Mouse (Mus musculus): ENCODE measurements around the gene Crct1.

Crct1 gene

DNA sequence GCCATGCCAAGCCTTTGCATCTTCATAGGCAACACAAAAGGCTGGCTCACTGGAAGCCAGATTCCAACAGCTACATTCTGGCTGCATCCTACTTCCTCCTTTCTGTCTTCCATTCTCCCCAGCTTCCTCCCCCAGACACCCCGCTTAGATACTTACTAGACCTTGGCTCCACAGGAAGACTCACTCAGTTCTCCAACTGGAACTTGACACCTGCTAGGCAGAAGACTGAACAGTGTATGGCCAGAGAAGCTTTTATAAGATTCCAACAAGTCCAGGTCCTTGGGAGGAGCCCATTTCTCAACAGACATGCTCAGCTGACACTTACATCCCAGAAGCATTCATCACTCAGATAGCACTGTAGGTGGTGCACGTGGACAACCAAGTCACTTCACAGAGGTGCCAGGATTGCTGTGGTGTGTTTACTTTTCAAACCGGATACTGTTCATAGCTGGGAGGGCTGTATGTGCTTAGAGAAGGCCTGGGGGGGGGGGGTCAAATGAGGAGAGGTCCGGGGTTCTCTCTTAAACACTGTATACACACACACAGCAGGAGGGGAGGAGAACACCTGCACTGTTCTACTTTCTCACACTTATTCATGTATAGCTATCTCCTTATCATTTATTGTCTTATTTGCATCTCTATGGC, at the start of gene Crct1:
Crct1 (minus strand) TSS at position 228 of the 645 bp plus-strand sequence.
- DNase-seq (ENCODE audit: low read depth, low spot score) = peak; percentile 85

- peak; percentile 77 for DNase-seq (ENCODE audit: low read depth, low spot score)
These were observed 37.5 kb upstream of the Crct1 start for GRCm38 (mm10) chr3:93052826-93053474.

DNA sequence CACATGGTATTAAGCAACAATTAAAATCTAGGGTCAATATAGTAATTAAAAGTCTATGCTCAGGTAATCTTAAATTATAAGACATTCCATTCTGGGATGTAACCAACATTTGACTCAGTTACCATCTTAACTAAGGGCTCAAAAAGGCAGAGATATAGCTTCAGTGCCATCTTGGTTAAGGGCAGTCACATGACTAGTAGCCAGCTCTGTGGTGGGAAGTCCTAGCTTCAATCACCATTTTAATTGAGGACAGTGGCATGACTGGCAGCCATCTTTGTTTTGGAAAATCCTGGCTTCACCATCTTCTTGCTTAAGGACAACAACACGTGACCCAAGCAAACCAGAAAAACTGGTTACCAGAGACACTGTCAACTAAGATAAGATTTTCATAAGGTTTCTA, 34.7 kb upstream of the Crct1 start:
- peak; percentile 64 for DNase-seq (ENCODE audit: low read depth, low spot score)

DNA sequence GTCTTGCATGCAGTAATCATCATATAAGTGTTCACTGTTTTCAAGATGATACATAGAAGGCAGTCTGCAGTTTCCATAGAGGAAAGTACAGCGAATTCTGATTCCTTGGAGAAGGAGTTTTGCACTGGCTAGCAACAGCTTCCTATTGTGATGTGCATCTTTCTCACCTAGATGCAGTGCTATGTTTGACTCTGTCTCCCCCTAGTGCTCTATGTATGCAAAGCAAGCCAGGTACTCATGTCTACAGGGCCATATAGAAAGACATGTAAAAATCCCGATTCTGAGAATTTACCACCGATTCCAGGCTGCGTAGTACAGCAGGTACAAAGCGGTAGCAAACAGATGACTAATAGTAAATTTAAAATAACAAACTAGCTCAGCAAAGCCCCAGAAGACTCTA, 16.0 kb upstream of the Crct1 start:
- DNase-seq (ENCODE audit: low read depth, low spot score) = peak; percentile 64

DNA sequence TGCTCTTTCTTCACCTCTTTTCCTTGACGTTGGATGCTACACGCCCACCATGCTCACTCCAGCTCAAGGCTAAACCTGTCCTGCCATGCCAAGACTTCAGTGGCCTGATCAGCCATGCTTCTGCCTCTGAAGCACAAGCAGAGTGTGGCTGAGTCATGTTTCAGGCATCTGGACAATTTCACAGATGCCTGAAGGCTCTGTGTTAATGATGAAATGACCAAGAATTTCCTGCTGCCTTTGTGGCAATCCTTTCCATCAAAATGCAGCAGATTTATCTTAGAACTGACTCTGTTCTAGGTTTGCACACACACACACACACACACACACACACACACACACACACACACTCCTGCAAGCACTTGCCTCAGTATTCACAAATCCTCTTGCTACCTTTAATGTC, 10.0 kb upstream of the Crct1 start:
- no peak for DNase-seq (ENCODE audit: low read depth, low spot score)

DNA sequence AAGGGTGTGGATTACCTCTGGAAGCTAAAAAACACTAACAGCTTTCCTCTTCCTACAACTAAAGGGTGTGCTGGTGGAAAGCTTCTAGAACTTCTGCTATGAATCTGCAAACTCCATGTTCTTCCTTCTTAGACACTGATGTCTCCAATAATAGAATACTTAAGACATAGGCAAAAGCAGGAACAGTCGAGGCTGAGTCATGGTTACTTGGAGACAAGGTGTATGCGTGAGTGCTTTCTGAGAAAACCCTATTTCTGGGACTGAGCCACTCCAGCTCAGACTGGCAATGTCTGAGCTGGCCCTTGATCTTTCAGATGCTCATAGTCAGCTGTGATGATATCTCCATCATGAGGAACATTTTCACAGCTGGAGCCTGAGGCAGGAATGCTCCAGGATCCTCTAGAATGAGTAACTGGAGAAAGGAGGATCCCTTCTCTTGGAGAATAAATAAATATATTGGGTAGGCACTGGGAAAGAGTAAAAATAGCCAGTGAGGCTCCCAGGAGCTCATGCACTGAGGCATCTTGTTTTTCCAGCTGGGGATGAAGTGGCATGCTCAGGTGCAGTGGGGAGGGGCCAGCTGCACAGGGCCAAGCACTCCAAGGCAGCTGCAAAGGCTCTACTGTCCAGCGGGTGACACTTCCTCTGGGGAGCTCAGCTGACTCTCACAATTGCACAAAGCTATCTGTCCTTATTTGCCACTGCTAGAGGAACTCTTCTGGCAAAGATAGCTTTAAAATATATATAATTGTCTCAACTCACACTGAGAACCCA, 8.1 kb upstream of the Crct1 start:
- DNase-seq (ENCODE audit: low read depth, low spot score) = no peak

DNA sequence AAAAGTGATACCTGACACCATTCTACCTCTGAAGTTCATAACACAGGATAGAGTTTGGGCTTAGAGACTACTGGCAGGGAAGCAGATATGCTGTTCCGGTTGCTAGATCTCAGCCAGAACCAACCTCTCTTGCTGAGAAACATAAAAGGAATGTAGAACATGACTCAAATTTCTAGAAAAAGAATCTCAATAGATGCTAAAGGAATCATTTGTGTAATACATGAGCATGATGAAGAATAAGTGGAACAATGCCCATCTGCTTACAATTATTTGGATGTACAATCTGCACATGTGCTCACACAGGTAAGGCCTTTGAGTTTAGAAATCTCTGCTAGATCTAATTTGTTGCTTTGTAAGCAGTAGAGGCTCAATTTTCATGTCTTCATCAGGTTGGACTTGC, 5.7 kb upstream of the Crct1 start:
- DNase-seq (ENCODE audit: low read depth, low spot score) = no peak

GRCm38 (mm10) chr3:93018960-93019359, 3.5 kb upstream of the Crct1 start, which contains the start of gene Lce1m:
TSS of gene Lce1m (minus strand) at chr3:93019060.
- no peak for DNase-seq (ENCODE audit: low read depth, low spot score)

GRCm38 (mm10) chr3:93014871-93015270, 616 bp downstream of the Crct1 start:
- DNase-seq (ENCODE audit: low read depth, low spot score) = no peak

DNA sequence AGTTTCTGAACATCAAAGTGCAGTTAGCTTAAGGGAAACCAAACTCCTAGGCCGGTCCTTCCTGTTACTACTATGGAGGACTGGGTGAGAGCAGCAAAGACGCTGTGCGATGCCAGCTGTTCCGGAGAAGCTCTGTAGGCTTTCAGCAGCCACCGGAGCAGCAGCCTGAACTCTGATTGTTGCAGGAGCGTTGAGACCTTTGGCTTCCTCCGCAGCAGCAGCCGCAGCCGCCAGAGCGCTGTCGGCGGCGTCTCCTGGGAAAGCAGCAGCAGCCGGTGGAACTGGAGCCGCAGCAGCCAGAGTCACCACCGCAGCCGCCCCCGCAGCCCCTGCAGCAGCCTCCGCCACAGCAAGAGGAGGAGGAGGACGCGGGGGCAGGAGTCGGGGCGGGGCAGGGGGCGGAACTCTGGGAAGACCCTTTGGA, 1.1 kb downstream of the Crct1 start:
- DNase-seq (ENCODE audit: low read depth, low spot score) = peak; percentile 80

GRCm38 (mm10) chr3:93002843-93003242, 12.6 kb downstream of the Crct1 start:
- DNase-seq (ENCODE audit: low read depth, low spot score) = no peak

GRCm38 (mm10) chr3:93000621-93001020, 14.9 kb downstream of the Crct1 start:
- DNase-seq (ENCODE audit: low read depth, low spot score) = no peak

- peak; percentile 69 for DNase-seq (ENCODE audit: low read depth, low spot score)
These were observed 16.8 kb downstream of the Crct1 start for GRCm38 (mm10) chr3:92998691-92999090.

DNA sequence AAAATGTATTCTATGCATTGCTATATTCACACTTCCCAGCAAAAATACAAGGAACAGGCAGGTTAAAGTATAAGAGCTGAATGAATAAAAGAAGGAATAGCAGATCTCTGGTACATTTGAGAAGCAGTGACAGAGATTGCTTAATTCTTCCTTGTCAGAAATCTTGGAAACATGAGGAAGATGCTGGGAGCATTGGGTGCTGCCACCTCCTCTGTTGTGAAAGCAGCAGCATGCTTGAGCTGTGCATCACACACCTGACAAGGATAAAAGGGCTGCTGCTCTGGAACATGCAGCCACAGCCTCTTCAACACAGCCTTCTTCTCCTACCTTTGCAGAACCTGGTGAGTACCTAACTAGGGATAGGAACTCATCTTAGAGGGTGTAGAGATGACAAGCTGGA, 23.6 kb downstream of the Crct1 start, which contains the start of gene Lce3f:
Lce3f (plus strand) TSS at position 301 of the 400 bp plus-strand sequence.
- DNase-seq (ENCODE audit: low read depth, low spot score) = no peak

DNA sequence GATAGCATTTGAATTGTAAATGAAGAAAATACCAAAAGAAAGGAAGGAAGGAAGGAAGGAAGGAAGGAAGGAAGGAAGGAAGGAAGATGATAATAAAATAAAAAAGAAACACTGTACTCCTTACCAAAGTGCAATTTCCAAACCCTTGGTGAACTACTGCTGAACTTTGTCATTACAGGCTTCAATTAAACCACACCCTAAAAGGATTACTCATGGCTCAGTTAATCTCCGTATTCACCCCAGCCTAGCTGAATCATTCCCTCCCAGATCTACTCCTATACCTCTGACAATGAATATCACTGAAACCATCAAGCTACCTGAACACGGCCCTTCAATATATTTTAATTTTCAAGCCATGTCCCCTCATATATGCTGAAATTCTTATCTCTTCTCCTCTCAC, 37.0 kb downstream of the Crct1 start:
- DNase-seq (ENCODE audit: low read depth, low spot score) = no peak

DNA sequence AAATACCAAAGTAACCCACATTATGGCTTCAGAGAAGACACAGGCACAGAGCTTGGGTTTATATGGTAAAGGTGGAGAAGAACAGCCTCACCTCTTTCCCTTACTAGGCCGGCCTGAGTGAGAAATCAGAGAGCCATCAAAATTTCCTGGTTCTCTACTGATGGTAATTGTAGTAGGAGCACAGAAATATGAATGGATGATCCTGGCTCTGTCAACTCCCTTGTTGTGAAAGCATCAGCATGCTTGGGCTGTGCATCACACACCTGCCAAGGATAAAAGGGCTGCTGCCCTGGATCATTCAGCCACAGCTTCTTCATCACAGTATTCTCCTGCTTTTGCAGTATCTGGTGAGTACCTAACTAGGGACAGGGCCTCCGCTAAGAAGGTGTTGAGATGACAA, 48.7 kb downstream of the Crct1 start, which contains the start of gene Lce3e:
Lce3e (plus strand) TSS at position 301 of the 400 bp plus-strand sequence.
- no peak for DNase-seq (ENCODE audit: low read depth, low spot score)
